Mouse (Mus musculus): ENCODE data around the gene Hes6. TPM values are rescaled to one million over a fixed set of nuclear protein-coding genes. Genes with fewer than 3 reads are reported as not detected.

Gene Hes6
- polyA plus RNA-seq, 1 experiment from 2014 or later: 67.3 TPM

DNA sequence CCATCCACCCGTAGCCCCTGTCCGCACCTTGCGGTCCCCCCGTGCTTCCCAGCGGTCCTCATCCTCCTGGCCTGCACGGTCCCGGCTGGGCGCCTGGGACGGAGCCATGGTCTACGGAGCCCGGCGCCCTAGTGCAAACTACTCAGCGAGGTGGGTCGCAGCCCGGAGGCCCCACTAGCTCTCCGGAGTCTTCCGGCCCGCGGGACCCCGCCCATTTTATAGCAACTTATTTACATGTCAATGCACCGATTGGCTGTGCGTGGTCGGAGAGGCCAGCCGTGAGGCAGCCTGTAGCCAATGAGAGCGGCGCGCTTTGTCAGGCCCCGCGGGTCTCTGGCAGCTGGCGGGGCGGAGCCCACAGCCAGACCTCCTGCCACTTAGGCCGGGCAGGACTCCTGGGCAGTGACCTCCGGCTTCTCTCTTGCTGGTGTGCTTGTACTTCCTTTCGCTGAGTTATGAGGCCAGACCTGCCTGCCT lies 770 bp downstream of the Hes6 start:
- Histone ChIP-seq H3K27ac (replicated peaks in 1 of 2; ENCODE audit: control insufficient read depth in 1 of 2, insufficient read depth in 1 of 2, low read depth in 2 of 2, low read length in 2 of 2) (peak overlapping the region; percentile 100), H3K4me2 (ENCODE audit: low read length) (peak overlapping the region; percentile 95), H3K9ac (ENCODE audit: low read length) (peak overlapping the region; percentile 94), H3K4me3 (ENCODE audit: control insufficient read depth in 1 of 2, insufficient read depth in 1 of 2, low read depth in 1 of 2, low read length in 2 of 2) (peak overlapping the region; percentile 83 to 88), H3K9me3 (ENCODE audit: control insufficient read depth, low read length) (no peaks in the 10 kb centered on the region), H3K36me3 (ENCODE audit: control insufficient read depth, insufficient read depth, low read length) (peaks cover 15% of the 10 kb centered on the region), H3K27me3 (ENCODE audit: control insufficient read depth, insufficient read depth, low read length) (no peaks in the 10 kb centered on the region), H3K4me1 (ENCODE audit: control insufficient read depth in 2 of 2, insufficient read depth in 2 of 2, low read length in 2 of 2) (peaks cover 23 to 27% of the 10 kb centered on the region in 2 experiments)
- ATAC-seq (ENCODE audit: insufficient number of reproducible peaks, insufficient read depth, low FRiP score, low read depth): peak; percentile 90
- WGBS: under 1% methylated on average over 34 of the region's 34 CpGs

DNA sequence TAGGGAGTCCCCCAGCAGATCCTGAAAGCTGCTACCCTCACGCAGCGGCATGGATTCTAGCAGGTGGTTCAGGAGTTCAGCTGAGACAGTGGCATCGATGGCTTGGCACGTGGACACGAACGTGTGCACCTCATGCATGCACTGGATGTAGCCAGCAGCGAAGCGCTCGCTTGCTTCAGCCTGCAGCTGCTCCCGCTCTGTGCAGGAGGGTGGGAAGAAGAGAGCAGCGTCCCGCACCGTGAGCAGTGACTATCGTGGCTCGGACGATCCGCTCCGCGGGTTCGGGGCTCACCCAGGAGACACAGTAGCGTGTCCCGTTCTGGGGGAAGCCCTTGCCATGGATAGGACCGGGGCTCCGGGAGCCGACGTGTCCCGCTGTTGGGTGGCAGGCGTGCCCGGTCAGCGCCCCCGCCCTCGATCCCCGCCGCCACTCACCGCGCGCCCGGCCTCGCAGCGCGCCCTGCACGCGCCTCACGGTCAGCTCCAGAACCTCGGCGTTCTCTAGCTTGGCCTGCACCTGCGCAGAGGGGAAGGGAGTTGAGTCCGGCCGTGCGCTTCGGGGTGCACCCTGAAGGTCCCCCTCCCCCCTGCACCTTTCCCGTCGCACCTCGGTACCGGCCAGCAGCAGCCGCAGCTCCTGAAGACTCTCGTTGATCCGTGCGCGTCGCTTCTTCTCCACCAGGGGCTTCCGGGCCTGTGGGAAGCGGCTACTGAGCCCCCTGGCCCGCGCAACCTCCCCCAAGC lies 1.4 kb downstream of the Hes6 start:
- peak overlapping the region; percentile 94 for H3K9ac ChIP-seq (ENCODE audit: low read length)
- peak; percentile 5; the same call in 1 of the 2 replicates for ATAC-seq (ENCODE audit: insufficient number of reproducible peaks, insufficient read depth, low FRiP score, low read depth)
- peak overlapping the region; percentile 83 to 88 for H3K4me3 ChIP-seq (ENCODE audit: control insufficient read depth in 1 of 2, insufficient read depth in 1 of 2, low read depth in 1 of 2, low read length in 2 of 2)
- H3K4me1 ChIP-seq (ENCODE audit: control insufficient read depth in 2 of 2, insufficient read depth in 2 of 2, low read length in 2 of 2): peaks cover 23 to 27% of the 10 kb centered on the region in 2 experiments
- H3K27me3 ChIP-seq (ENCODE audit: control insufficient read depth, insufficient read depth, low read length): no peaks in the 10 kb centered on the region
- H3K4me2 ChIP-seq (ENCODE audit: low read length): peak overlapping the region; percentile 95
- no peaks in the 10 kb centered on the region for H3K9me3 ChIP-seq (ENCODE audit: control insufficient read depth, low read length)
- WGBS: 6% methylated on average over 65 of the region's 65 CpGs
- peak overlapping the region; percentile 81 to 100 for H3K27ac ChIP-seq (replicated peaks in 1 of 2; ENCODE audit: control insufficient read depth in 1 of 2, insufficient read depth in 1 of 2, low read depth in 2 of 2, low read length in 2 of 2)
- H3K36me3 ChIP-seq (ENCODE audit: control insufficient read depth, insufficient read depth, low read length): peaks cover 9% of the 10 kb centered on the region

DNA sequence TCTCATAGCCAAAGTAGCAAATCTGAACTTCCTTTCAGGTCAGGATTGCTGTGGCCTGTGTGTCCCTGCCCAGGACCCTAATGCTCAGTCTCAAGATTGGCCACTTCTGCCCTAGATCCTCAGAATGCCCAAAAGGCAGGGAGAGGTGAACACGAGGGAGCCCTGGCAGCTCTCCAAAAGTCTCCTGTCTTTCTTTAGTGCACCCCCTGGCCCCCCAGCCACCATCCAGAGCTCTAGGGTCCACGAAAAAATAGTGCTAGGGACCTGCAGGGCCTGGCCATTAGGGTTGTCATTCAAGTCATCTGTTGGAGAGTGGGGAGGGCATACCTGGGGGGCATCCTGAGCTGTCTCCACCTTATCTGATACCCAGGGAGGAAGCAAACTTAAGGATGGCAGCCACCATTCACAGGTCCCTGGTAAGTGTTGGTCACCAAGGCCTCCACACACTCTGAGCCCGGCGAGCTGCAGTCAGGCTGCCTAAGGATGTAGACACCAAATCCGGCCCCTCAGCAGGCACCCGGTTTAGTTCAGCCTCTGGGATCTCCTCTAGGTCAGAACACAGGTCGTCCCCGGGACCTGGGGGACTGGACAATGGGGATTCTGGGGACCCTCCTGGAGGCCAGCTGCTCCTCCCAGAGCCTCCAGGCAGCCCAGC lies 2.1 kb downstream of the Hes6 start:
- Histone ChIP-seq H3K4me1 (ENCODE audit: control insufficient read depth in 2 of 2, insufficient read depth in 2 of 2, low read length in 2 of 2) (peaks cover 23 to 27% of the 10 kb centered on the region in 2 experiments), H3K27me3 (ENCODE audit: control insufficient read depth, insufficient read depth, low read length) (no peaks in the 10 kb centered on the region), H3K9ac (ENCODE audit: low read length) (peak overlapping the region; percentile 94), H3K4me2 (ENCODE audit: low read length) (peak overlapping the region; percentile 95), H3K27ac (replicated peaks in 1 of 2; ENCODE audit: control insufficient read depth in 1 of 2, insufficient read depth in 1 of 2, low read depth in 2 of 2, low read length in 2 of 2) (no peak overlapping the region), H3K4me3 (ENCODE audit: control insufficient read depth in 1 of 2, insufficient read depth in 1 of 2, low read depth in 1 of 2, low read length in 2 of 2) (peak overlapping the region; percentile 83 to 88), H3K36me3 (ENCODE audit: control insufficient read depth, insufficient read depth, low read length) (peaks cover 2% of the 10 kb centered on the region), H3K9me3 (ENCODE audit: control insufficient read depth, low read length) (no peaks in the 10 kb centered on the region)
- WGBS: 71% methylated on average over 8 of the region's 8 CpGs
- ATAC-seq (ENCODE audit: insufficient number of reproducible peaks, insufficient read depth, low FRiP score, low read depth): no peak

DNA sequence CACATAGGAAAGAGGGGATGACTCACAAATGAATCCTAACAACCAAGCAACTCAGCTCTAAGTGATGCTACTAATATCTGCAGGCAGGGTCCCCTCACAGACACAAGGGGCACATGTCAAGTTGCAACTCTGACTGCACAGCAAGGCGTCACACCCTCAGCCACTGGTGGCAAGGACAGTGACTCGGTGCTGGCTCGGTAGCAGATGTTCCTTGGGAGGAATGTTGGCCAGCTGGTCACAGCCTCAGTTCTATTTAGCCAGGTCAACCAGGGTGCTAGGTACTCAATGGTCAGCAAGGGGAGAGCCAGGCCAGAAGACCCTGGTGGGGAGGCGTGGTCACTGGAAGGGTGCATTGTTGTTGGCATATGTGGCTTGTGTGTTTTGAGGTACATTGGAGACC lies 6.0 kb downstream of the Hes6 start:
- Histone ChIP-seq H3K36me3 (ENCODE audit: control insufficient read depth, insufficient read depth, low read length) (no peaks in the 10 kb centered on the region), H3K27ac (replicated peaks in 1 of 2; ENCODE audit: control insufficient read depth in 1 of 2, insufficient read depth in 1 of 2, low read depth in 2 of 2, low read length in 2 of 2) (no peak overlapping the region), H3K9ac (ENCODE audit: low read length) (no peak overlapping the region), H3K4me2 (ENCODE audit: low read length) (no peak overlapping the region), H3K4me3 (ENCODE audit: control insufficient read depth in 1 of 2, insufficient read depth in 1 of 2, low read depth in 1 of 2, low read length in 2 of 2) (no peak overlapping the region), H3K27me3 (ENCODE audit: control insufficient read depth, insufficient read depth, low read length) (no peaks in the 10 kb centered on the region), H3K9me3 (ENCODE audit: control insufficient read depth, low read length) (no peaks in the 10 kb centered on the region), H3K4me1 (ENCODE audit: control insufficient read depth in 2 of 2, insufficient read depth in 2 of 2, low read length in 2 of 2) (peaks cover 11% of the 10 kb centered on the region in 2 experiments; a peak in 3 of 4 replicates)
- ATAC-seq (ENCODE audit: insufficient number of reproducible peaks, insufficient read depth, low FRiP score, low read depth): no peak
- 76% methylated on average over 4 of the region's 4 CpGs for WGBS

DNA sequence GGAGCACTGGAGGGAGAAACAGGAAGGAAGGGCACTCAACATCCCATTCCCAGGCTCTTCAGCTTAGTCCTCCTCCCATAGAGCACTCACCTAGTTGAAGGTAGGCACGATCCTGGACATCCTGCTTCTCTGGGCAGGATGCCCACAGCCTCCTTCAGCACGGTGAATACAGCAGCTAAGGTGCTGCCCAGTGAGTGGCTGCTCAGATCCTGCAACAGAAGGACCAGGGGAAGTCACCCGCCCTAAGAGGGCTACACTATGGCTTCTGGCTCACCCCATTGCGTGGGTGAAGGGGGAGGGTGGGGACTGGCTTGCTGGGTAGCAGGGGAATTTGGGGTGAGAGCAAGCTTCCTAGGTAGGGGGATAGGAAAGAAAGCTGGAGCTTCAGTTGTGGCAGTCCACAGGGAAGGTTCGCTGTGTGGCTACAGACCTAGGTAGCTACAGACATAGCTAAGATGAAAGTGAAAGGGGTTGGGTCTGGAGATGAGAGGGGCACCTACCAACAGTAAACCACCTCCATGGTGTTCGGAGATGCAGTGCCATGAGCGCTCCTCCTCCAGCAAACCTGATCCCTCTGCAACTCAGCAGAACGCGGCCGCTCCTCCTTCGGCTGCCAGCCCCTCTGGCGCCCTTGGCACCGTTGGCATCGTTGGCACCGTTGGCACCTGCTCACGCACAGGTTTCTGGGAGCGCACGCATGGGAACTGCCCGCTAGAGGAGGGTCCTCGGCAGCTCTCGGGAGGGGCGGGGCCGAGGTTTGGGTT lies 8.2 kb downstream of the Hes6 start:
- H3K4me2 ChIP-seq (ENCODE audit: low read length): no peak overlapping the region
- ATAC-seq (ENCODE audit: insufficient number of reproducible peaks, insufficient read depth, low FRiP score, low read depth): no peak
- 44% methylated on average over 23 of the region's 23 CpGs for WGBS

DNA sequence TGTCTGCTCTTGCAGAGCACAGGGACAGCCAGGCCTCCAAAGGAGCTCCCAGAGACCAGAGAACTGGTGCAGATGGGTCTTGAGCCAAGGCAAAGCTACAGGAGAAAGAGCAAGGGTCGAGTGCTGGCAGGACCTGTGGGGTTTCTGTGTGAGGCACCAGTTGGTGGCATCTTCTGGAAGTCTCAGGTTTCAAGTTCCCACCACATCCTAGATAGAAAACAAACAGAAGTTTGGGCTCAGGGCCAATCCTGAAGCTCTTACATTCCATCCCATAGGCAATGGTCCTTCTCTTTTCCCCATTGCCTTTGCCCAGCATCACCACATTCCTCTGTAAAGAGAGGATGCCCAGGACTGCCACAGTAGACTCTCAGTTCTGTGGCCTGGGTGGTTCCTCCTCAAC lies 8.9 kb downstream of the Hes6 start:
- Histone ChIP-seq H3K4me2 (ENCODE audit: low read length) (no peak overlapping the region), H3K4me1 (ENCODE audit: control insufficient read depth in 2 of 2, insufficient read depth in 2 of 2, low read length in 2 of 2) (no peaks in the 10 kb centered on the region), H3K4me3 (ENCODE audit: control insufficient read depth in 1 of 2, insufficient read depth in 1 of 2, low read depth in 1 of 2, low read length in 2 of 2) (no peak overlapping the region), H3K9me3 (ENCODE audit: control insufficient read depth, low read length) (no peaks in the 10 kb centered on the region), H3K9ac (ENCODE audit: low read length) (no peak overlapping the region), H3K27me3 (ENCODE audit: control insufficient read depth, insufficient read depth, low read length) (no peaks in the 10 kb centered on the region), H3K36me3 (ENCODE audit: control insufficient read depth, insufficient read depth, low read length) (no peaks in the 10 kb centered on the region), H3K27ac (replicated peaks in 1 of 2; ENCODE audit: control insufficient read depth in 1 of 2, insufficient read depth in 1 of 2, low read depth in 2 of 2, low read length in 2 of 2) (no peak overlapping the region)
- 14% methylated on average over 1 of the region's 1 CpGs for WGBS
- ATAC-seq (ENCODE audit: insufficient number of reproducible peaks, insufficient read depth, low FRiP score, low read depth): no peak

More for the DNA sequence above, 8.2 kb downstream of the Hes6 start:
- no peaks in the 10 kb centered on the region for H3K36me3 ChIP-seq (ENCODE audit: control insufficient read depth, insufficient read depth, low read length)
- no peaks in the 10 kb centered on the region for H3K9me3 ChIP-seq (ENCODE audit: control insufficient read depth, low read length)
- no peak overlapping the region for H3K27ac ChIP-seq (replicated peaks in 1 of 2; ENCODE audit: control insufficient read depth in 1 of 2, insufficient read depth in 1 of 2, low read depth in 2 of 2, low read length in 2 of 2)
- H3K4me3 ChIP-seq (ENCODE audit: control insufficient read depth in 1 of 2, insufficient read depth in 1 of 2, low read depth in 1 of 2, low read length in 2 of 2): no peak overlapping the region
- H3K4me1 ChIP-seq (ENCODE audit: control insufficient read depth in 2 of 2, insufficient read depth in 2 of 2, low read length in 2 of 2): no peaks in the 10 kb centered on the region
- no peak overlapping the region for H3K9ac ChIP-seq (ENCODE audit: low read length)
- H3K27me3 ChIP-seq (ENCODE audit: control insufficient read depth, insufficient read depth, low read length): no peaks in the 10 kb centered on the region

DNA sequence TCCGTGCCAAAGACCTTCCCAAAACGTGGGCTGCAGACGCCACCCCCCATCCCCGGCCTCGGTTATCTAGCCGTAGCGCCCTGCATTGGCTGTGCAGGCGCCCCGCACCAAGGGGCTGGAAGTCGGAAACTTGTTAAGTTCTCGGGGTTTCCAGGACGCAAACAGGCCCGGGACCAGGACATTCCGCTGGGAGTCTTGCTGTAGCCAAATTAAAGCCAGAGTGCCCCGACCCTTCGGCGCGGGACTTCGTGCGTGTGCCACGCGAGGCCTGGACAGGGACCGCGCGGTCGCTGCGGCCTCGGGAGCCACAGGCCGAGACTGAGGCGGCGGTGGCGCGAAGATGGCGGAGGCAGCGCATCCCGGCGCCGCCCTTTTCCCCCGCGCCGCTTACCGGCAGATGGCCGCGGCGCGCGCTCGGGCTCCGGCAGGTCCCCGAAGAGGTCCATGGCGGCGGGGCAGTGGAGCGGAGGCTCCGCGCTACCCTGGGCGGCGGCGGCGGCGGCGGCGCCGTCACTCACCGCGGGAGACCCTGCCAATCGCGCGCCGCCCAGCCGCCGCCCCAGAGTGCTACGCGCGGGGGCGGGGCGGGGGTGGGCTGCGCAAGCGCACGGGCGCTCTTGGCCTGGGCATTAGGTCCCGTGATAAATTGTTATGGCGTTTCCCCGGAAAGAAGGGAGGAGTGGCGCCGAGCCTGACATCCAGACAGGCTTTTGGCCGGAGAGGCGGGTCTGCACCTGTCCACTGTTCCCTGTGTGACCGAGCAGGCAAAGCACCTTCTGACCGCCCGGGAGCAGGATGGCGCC lies 15.4 kb downstream of the Hes6 start, which contains the start of gene Ilkap:
Gene Ilkap (minus strand): TSS at position 556 of the 803 bp plus-strand sequence.
- peak within 1 kb of the TSS; percentile 96 for H3K9ac ChIP-seq (ENCODE audit: low read length)
- no peaks in the 10 kb centered on the region for H3K9me3 ChIP-seq (ENCODE audit: control insufficient read depth, low read length)
- H3K4me1 ChIP-seq (ENCODE audit: control insufficient read depth in 2 of 2, insufficient read depth in 2 of 2, low read length in 2 of 2): peaks cover 4 to 20% of the 10 kb centered on the region in 2 experiments; a peak in 3 of 4 replicates
- H3K4me3 ChIP-seq (ENCODE audit: control insufficient read depth in 1 of 2, insufficient read depth in 1 of 2, low read depth in 1 of 2, low read length in 2 of 2): peak within 1 kb of the TSS; percentile 62 to 97
- H3K27ac ChIP-seq (replicated peaks in 1 of 2; ENCODE audit: control insufficient read depth in 1 of 2, insufficient read depth in 1 of 2, low read depth in 2 of 2, low read length in 2 of 2): peak within 1 kb of the TSS; percentile 84 to 86
- peak within 1 kb of the TSS; percentile 87 for H3K4me2 ChIP-seq (ENCODE audit: low read length)
- no peaks in the 10 kb centered on the region for H3K27me3 ChIP-seq (ENCODE audit: control insufficient read depth, insufficient read depth, low read length)
- ATAC-seq (ENCODE audit: insufficient number of reproducible peaks, insufficient read depth, low FRiP score, low read depth): peak; percentile 93
- H3K36me3 ChIP-seq (ENCODE audit: control insufficient read depth, insufficient read depth, low read length): peaks cover 27% of the 10 kb centered on the region
- under 1% methylated on average over 73 of the region's 91 CpGs for whole genome bisulfite sequencing

Data from heart, embryonic 14.5 days (tissue).